Mouse (Mus musculus): Measurements from ENCODE around the gene Ghdc.

- no peak for TF ChIP-seq POLR2A (IDR thresholded peaks at IDR 0.05; ENCODE audit: borderline replicate concordance, extremely low read depth, insufficient read depth, insufficient read length, poor library complexity, severe bottlenecking)
- TF ChIP-seq CTCF (IDR thresholded peaks at IDR 0.05; ENCODE audit: borderline replicate concordance, extremely low read depth, insufficient read depth, insufficient read length) = no peak
These were observed 47.7 kb upstream of the Ghdc start for GRCm38 (mm10) chr11:100818359-100819012.

All from brain, embryonic 14.5 days (tissue).